Mouse (Mus musculus) brain, embryonic 14.5 days (tissue): ENCODE results near the gene Rnf43. TPM values are rescaled to one million over a fixed set of nuclear protein-coding genes. Genes with fewer than 3 reads are reported as not detected.

Experiments used
- DNase-seq: peaks from one replicate; pipeline ENCODE4 v3.0.0-alpha.2; 2011; ENCODE audit warnings: low read depth
- CTCF ChIP-seq: fragments of 200-500 bp; IDR thresholded peaks from 2 replicates; pipeline ENCODE4 v1.5.1; 2012; ENCODE audit warnings: inconsistent platforms, mild to moderate bottlenecking, moderate library complexity, borderline replicate concordance; ENCODE audit not compliant: insufficient read depth, insufficient read length; ENCODE audit errors: extremely low read depth
- POLR2A ChIP-seq: fragments of 200-500 bp; IDR thresholded peaks from 2 replicates; pipeline ENCODE4 v1.6.1; 2012; ENCODE audit warnings: mild to moderate bottlenecking, inconsistent platforms, borderline replicate concordance; ENCODE audit not compliant: poor library complexity, insufficient read depth, insufficient read length, severe bottlenecking; ENCODE audit errors: extremely low read depth
- polyA plus RNA-seq: library from polyadenylated mRNA; depleted of rRNA; stranded (reverse); fragments of >200 nt; gene quantifications from 2 replicates; pipeline ENCODE4 v1.2.3, GENCODE M21; 2012

Gene Rnf43
- polyA plus RNA-seq, 1 experiment: 1.4 TPM

DNA sequence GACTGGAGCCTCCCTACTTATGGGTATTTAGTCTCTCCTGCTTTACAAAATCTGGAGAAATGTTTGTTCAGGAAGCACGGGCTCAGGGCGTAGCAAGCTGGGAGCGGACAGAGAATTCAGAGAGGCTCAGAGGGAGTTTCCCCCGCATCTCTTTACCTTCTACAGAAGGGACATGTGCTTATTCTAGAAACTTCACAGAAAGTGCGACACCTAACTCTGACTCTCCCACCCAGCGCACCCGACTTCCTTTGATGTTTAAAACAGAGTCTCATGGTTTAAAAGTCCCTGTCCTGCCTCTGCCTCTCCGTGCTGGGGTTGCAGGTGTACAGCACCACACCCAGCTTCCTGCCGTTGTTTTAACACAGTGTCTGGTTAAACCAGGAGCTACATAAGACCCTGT, 58.3 kb downstream of the Rnf43 start:
- TF ChIP-seq CTCF (no peak), POLR2A (no peak)
- DNase-seq: no peak

DNA sequence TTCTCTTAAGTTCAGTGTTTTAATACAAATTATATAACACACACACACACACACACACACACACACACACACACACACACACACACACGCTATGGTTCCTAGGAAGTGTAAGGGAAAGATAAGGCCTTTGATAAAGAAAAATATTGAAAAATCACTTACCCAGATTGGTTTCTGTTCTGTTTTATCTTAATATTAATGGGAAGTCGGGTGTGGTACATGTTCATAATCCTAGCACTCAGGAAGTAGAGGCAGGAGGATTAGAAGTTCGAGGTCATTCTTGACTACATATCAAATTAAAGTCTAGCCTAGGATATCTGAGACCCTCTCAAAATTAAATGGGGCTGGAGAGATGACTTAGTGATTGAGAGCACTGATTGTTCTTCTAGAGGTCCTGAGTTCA, 59.6 kb downstream of the Rnf43 start:
- TF ChIP-seq CTCF (no peak), POLR2A (no peak)
- DNase-seq: no peak

GRCm38 (mm10) chr11:87722891-87723290, 60.4 kb downstream of the Rnf43 start:
- DNase-seq: no peak
- TF ChIP-seq CTCF (no peak), POLR2A (no peak)

DNA sequence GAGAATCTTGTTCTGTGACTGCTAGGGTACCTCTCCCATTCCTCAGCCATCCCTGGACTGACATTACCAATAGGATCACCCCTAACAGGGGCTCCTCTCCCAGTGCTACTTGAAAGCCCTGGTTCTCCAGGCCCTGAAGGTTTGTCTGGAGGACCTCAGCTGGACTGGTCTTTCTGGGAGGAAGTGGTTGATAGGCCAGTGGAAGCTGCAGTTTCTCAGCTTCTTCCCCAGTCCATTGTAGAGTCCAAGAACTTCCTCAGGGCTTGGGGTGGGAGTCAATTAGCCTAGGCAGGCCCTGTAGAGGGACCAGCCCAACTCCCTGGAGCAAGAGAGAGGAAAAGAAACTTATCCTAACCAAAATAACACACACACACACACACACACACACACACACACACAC, 63.0 kb downstream of the Rnf43 start:
- no peak for TF ChIP-seq POLR2A
- no peak for TF ChIP-seq CTCF
- DNase-seq: no peak

- DNase-seq: peak; percentile 66
- TF ChIP-seq POLR2A (no peak), CTCF (no peak)
These were observed 63.5 kb downstream of the Rnf43 start for GRCm38 (mm10) chr11:87725964-87726562.

DNA sequence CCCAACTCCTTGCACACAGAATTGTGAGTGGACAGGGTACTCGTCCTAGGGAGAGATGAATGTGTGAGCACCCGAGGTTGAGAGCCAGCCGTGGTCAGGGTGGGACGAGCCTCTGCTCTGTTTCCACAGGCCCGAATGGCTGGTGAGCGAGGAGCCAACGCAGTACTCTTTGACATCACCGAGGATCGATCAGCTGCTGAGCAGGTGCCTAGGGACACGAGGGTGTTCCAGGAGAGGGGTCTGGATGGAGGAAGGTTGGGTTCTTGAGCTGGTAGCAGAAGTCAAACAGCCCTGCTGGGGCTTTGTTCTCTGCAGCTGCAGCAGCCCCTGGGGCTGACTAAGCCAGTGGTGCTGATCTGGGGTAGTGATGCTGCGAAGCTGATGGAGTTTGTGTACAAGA, 64.5 kb downstream of the Rnf43 start:
- no peak for DNase-seq
- TF ChIP-seq CTCF (no peak), POLR2A (no peak)

DNA sequence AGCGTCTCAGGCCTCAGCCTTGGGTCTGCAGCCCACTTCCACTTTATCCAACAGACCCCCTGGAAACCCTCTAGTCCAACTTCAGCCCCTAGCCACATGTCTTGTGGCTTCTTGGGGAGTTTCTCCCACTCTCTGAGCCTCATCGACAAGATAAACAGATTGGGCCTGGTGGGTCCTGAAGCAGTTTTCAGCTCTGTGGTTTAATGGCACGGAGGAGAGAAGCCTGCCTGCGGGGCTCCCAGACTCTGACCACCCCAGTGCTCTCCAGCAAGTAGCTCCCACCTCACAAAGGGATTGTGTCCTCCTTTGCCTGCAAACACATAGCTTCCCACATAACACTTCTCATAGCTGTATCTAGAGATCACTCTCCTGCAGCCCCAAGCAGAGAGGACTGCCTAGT, 64.9 kb downstream of the Rnf43 start:
- TF ChIP-seq CTCF (no peak), POLR2A (no peak)
- DNase-seq: no peak

DNA sequence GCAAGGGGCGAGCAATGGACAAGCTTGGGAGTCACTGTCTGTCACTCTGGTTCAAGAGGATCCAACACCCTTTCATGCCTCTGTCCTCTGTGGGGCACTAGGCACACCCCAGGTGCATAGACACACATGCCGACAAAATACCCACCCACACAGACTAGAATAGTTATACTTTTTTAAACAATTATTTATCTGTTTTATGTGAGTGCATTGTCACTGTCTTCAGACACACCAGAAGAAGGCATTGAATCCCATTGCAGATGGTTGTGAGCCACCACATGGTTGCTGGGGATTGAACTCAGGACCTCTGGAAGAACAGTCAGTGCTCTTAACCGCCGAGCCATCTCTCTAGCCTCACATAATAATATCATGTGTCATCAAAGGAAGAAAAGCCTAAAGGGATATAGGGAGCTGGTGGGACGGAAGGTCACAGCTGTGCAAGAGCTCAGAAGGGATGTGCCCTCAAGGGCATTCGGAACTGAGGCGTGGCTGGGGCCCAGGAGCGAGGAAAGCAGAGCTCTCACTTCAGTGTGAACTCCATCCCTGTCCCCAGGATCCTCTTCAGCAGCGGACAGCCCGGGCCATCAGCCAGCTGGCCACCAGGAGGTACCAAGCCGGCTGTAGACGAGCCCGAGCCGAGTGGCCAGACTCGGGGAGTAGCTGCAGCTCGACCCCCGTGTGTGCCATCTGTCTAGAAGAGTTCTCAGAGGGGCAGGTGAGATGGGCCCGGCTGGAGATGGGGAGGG, 66.5 kb downstream of the Rnf43 start:
- no peak for TF ChIP-seq POLR2A
- TF ChIP-seq CTCF: no peak
- DNase-seq: no peak

GRCm38 (mm10) chr11:87729593-87730185, 67.2 kb downstream of the Rnf43 start:
- no peak for DNase-seq
- TF ChIP-seq CTCF (no peak), POLR2A (no peak)

DNA sequence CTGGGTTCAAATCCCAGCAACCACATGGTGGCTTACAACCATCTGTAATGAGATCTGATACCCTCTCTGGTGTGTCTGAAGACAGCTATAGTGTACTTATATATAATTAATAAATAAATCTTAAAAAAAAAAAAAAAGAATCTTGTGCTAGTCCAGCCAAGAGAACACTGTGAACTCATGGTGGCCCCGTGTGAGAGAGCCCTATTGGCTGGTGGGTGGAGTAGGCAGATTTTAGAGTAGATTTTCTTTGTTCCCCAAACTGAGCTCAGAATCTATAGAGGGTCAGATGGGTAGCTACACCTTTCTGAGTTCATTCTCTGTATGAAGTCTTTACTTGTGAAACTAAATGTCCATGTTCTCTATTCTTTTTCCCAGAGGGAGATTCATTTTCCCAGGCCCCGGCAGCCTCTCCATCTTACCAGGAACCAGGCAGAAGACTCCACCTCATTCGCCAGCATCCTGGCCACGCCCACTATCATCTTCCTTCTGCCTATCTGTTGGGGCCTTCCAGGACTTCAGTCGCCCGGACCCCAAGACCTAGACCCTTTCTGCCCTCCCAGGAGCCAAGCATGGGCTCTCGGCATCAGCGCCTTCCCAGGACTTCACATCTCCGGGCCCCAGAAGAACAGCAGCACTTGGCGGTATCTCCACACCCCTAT, 68.3 kb downstream of the Rnf43 start:
- no peak for DNase-seq
- TF ChIP-seq POLR2A: no peak
- TF ChIP-seq CTCF: no peak

- TF ChIP-seq POLR2A: no peak
- TF ChIP-seq CTCF: no peak
- DNase-seq: no peak
These were observed 71.8 kb downstream of the Rnf43 start for GRCm38 (mm10) chr11:87734346-87734745.

DNA sequence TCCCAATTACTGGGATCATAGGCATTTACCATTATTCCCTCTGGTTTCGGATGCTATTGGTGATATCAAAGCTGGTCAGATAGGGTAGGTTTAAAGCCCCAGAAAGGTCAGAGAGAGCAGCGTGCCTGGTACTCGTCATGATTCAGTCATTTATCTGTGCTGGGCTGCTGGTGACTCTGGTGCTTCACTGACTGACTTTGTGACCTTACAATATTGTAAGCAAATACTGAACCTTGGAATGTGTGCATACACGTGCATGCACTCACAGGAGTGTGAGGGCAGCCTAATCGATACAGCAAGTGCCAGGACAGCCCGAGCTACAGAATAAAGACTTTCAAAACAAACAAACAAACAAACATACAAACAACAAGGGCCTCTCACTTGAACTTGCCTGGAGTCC, 73.2 kb downstream of the Rnf43 start:
- TF ChIP-seq POLR2A: no peak
- no peak for TF ChIP-seq CTCF
- DNase-seq: no peak

- TF ChIP-seq CTCF (no peak), POLR2A (no peak)
- DNase-seq: peak; percentile 82
These were observed 74.2 kb downstream of the Rnf43 start for GRCm38 (mm10) chr11:87736647-87737134.
